Mouse (Mus musculus) ovary, postnatal 10 days (tissue): ENCODE measurements around the gene Zdhhc13.
A peak's percentile ranks its signal among the peaks of the same experiment; 100 is the strongest.

ENCODE experiments used
- DNase-seq: peaks from one replicate; pipeline ENCODE4 v3.0.0; 2022; ENCODE audit warnings: low spot score

The Zdhhc13 gene

DNA sequence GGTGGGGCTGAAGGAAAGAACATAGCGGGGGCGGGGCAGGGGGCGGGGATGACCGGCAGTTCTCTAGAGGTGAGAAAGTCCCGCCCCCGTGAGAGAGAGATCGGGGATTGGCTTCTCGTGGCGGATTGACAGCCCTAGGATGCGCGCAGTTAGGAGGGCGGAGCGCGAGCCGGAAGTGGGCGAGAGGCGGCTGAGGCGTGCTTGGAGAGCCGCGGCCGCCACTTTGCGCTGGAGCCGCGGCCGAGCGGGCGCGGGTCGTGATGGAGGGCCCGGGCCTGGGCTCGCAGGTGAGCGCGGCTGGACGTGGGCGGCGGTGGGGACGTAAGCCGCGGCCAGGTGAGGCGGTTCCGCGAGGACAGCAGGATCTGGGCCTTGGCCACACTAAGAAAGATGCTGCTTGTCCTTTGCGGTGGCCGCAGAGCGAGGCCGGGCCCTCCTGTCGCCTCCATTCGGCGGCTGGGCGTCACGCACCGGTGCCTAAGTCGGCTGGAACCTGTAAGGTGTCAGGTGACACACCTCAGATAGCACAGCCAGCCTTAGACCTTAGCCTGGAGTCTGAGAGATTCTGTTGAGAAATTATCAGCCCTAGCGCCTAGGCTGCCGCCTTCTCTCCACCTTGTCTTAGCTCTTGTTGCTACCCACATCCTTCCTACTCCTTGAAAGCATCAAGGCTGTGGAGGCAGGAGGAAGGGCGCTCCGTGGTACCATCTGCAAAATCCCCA, at the start of gene Zdhhc13:
Gene Zdhhc13, plus strand, starts transcription at position 153 of the 722 bp plus-strand sequence.
- peak; percentile 72 for DNase-seq

- DNase-seq: peak; percentile 45
These were observed 39.3 kb upstream of the Zdhhc13 start for GRCm38 (mm10) chr7:48749298-48750163.

GRCm38 (mm10) chr7:48750164-48750809, 38.5 kb upstream of the Zdhhc13 start:
- no peak for DNase-seq

GRCm38 (mm10) chr7:48751222-48751621, 37.6 kb upstream of the Zdhhc13 start:
- no peak for DNase-seq

DNA sequence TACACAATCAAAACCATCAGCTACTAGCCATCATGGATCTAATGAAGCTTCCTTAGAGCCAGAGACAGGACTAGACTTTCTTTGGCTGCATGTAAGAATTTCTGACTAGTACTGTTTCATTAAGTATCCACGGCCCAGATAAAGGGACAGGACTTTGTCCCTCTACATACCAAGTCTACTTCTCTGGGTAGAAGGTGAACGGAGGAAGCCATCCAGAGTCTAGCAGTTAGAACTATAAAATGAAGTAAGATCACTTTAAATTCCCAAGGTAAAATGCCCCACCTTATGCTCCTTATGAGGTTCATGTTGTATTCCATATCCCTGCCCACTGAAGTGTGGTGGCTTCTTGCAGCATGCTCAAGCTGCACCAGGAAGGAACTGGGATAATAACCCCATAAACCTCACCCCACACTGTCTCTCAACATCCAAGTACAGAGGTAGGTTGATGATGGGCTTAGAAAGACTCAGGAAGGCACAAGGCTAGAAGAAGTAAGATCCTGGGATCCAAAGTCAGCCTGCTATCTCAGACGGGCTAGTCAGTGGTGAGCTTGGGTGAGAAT, 34.3 kb upstream of the Zdhhc13 start:
- DNase-seq: no peak

DNA sequence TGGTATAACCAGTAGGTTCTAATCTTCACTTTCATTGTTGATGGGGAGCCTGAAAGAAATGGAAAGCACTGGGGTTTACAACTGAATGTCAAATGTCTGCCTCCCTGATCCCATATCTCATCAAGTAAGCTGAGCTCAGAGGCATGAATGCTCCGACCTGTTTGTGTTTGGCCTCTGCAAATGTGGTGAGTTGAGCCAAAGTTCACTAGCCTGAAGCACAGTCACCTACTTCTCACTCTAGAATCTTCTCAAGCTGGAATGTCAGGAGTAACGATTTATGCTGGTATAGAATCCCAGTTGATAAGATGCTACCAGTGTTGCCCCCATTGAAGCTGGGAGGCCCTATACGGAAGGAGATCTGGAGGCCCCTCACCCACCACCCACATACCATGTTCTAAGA, 33.0 kb upstream of the Zdhhc13 start:
- DNase-seq: no peak

GRCm38 (mm10) chr7:48756306-48756931, 32.4 kb upstream of the Zdhhc13 start:
- DNase-seq: no peak

DNA sequence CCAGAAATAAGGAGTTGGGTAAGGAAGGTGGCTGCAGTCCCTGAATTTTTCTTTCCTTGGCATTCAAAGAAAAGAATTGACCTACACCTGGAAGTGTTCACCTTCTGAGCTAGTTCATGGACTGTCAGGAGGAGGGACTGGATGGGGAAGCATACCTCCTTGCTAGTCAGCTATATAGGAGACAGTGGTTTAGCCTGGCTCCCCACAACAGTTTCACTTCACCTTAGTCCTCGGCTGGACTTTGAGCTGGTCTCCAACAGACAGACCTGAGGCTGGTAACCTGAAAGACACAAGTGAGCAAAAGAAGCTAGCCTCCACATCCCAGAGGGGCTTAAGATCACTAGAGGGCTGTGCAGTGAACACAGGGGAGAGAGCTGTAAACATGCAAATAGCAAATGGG, 30.7 kb upstream of the Zdhhc13 start:
- DNase-seq: no peak

DNA sequence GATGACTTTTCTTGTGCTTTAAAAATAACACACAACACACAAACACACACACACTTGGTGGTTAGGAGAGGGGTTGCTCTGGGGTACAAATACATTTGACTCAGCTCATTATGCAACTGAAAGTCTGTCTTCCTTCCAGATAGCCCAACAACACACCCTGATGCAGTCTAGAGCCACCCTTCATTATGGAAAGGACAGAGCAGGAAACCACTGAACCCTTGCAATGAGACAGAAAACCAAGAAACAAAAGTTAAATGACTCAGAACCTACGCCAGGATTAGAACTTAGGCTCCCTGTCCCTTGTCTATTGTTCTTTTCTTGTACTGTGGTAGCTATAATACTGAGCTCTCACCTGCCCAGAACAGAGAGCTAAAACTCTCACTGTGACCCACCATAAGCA, 28.0 kb upstream of the Zdhhc13 start:
- no peak for DNase-seq

DNA sequence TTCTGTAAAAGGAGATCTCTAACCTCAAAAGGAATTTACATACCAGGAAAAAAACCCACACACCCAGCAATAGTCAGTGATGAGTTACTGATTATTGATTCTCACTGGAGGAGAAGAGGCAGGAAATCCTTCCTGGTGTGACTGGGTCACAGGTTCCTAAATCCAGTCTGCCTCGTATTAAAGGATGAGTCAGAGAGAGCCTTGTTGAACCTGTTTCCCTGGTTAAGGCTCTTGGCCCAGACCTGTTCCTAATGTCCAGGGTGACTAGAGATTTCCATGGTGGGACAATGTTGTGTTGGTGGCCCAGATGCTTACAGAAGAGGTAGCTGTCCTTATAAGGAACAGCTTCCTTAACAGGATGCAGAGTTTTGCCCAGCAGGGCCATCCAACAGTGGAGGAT, 26.5 kb upstream of the Zdhhc13 start:
- DNase-seq: no peak

DNA sequence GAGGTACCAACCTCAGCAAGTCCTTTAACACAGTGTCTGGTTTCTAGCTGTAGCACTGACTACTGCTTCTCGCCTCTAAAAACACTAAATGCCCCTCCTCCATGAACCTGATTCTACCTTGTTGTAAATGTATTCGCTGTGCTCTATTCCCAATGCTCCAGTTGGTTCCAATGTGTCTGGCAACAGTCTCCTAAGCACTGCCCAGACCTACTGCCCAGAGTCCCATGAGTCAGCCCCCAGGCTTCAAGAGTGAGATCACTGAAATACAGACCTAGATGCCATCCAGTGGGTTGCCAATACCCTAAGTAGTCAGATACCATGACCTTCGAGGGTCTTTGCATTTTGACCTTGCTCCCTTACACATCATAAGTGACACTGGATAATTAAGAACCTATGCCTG, 26.1 kb upstream of the Zdhhc13 start:
- DNase-seq: no peak

DNA sequence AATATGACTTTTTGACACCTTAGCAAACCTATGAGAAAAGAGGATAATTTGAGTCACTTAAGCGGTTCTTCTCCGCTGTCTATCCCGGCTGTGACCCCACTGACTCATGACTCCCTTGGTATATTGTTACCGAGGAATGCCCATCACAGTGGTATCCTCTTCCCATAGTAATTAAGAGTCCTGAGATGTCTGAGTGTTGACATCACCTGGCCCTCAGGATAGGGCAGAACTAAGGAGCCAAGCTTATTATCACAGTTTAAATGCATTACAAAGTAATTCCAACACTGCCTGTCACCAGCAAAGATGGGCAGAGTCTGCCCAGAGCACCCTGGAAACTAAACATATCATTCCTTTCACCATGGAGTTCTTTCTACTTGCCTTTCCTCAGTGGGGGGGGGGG, 22.8 kb upstream of the Zdhhc13 start:
- no peak for DNase-seq

DNA sequence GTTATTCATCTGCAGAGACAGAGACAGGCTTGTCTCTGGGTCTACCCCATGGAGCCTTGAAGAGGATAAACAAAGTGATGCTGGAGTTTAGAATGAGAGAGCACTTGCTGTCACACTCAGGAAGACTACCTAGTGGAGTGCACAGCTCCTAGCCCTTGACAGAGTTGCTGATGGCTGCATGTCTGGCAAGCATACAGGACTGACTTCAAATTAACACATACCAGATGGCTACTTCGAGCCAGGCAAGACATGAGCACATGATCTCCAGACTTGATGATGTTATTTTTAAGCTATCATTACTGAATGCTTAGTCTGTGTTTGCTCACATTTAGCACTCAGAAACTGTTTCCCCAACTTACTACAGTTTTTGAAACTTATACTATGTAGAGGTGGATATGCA, 19.1 kb upstream of the Zdhhc13 start:
- DNase-seq: no peak

DNA sequence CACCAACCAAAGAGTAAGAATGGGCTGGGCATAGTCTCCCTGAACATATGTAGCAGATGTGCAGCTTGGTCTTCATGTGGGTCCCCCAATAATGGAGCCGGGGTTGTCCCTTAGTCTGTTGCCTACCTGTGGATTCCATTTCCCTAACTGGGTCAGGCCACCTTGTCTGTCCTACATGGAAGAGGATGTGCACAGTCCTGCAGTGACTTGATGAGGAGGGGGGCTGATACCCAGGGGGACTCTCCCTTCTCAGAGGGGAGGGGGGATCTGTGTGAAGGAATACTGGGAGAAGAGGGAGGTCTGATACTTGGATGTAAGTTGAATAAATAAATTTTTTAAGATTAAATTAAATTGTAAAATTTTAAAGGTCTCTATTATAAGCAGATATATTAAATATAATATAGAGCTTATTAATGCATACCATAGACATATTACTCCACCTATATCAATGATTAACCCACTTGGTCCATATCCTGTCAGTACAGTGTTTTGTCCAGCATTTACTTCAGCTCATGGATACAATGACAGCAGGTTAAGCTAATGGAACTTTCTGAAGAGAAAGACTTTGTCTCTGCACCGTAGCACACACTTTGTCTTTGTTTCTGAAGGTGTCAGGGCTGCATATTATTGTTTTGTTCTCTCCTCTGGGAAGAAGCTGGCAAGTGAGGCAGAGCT, 16.6 kb upstream of the Zdhhc13 start:
- no peak for DNase-seq

GRCm38 (mm10) chr7:48773333-48773732, 15.5 kb upstream of the Zdhhc13 start:
- DNase-seq: no peak

DNA sequence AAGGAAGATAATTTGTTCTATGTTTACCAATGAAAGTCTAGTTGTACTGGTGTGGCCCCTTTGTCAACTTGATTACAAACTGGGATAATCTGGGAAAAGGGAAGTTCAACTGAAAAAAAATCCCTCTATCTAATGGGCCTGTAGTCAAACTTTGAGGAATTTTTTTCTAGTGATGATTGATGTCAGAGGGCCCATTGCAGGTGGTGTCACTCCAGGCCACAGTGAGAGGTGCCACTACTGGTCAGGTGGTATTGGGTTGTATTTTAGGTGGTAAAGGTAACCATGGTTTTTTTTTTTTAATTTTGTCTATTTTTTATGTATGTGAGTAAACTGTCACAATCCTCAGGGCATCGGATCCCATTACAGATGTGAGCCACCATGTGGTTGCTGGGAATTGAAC, 14.2 kb upstream of the Zdhhc13 start:
- no peak for DNase-seq

- DNase-seq: no peak
These were observed 13.4 kb upstream of the Zdhhc13 start for GRCm38 (mm10) chr7:48775436-48775835.

DNA sequence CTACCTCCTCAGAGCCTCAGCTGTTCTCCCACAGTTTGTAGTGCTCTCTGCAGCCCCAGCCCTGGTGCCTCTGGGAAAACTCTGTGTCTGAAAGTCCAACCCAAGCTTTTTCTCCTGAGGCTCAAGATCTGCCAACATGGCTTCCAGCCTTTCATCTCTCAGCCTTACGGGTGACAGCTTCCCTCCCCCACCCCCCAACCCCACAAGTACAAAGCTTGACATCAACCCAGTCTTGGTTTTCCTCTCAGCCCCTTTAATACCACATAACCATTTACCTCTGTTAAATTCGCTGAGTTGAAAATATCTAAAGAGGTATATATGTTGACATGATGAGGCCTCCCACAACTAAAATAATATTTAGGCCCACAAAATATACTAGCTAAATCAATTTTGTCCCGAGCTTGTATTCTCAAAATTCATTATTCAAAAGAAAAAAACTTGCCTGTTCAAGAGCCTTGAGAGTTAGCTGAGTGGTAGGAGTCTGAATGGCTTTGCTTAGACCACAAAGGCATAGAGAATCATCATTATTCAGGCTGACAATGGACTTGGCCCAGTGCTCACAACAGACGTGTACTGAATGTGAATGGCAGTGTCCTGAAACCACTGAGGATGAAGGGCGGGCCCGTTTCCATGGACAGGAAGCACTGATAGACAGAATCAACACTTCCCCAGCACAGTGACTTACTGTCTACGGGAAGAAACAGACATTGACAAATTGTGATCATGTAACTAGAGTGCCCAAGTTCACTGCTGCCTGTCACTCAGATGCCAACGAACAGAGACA, 10.9 kb upstream of the Zdhhc13 start:
- DNase-seq: no peak

DNA sequence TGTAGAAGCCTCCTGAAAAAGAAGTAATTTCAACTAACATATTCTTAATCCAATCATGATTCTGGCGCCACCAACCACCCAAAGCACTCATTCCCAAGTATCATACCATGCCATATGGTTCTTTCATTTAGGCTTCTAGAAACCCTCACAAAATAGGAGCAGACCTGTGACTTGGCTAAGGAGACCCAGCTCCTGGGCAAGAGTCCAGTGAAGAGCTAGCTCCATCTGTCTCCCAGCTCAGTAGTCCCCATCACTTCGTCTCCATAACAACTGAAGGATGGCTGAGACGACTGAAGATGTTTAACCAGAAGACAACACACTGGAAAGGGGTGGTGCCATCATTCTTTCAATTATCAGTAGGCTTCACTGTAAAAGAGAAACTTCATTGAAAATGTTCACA, 9.7 kb upstream of the Zdhhc13 start:
- no peak for DNase-seq

DNA sequence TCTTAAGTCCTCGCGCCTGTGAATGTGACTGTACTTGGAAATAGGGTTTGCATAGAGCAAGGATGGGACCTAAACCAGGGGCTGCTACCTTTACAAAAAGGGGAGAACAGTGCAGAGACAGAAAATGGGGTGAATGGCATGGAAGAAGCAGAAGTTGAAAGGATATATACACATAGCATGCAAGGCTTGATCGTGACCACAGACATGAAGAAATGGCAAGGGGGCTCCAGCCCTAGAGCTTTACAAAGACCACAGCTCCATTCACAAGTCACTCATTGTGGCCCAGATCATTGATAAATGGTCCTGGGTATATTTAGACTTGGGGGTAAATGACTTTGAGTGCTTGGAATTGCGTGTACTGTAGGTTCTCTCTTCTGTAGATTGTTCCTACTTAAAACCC, 6.4 kb upstream of the Zdhhc13 start:
- DNase-seq: no peak
